Mouse (Mus musculus) erythroblast, embryonic 14.5 days (primary cell): Measurements from ENCODE around the gene Zfp644.

Experiments
- GATA1 ChIP-seq: IDR thresholded peaks from 2 replicates; pipeline ENCODE4 v1.6.1; 2012; ENCODE audit warnings: low read length, inconsistent platforms, mixed read lengths
- TAL1 ChIP-seq: IDR thresholded peaks from 3 replicates; pipeline ENCODE4 v1.6.1; 2012; ENCODE audit warnings: low read length, inconsistent platforms, mixed read lengths

DNA sequence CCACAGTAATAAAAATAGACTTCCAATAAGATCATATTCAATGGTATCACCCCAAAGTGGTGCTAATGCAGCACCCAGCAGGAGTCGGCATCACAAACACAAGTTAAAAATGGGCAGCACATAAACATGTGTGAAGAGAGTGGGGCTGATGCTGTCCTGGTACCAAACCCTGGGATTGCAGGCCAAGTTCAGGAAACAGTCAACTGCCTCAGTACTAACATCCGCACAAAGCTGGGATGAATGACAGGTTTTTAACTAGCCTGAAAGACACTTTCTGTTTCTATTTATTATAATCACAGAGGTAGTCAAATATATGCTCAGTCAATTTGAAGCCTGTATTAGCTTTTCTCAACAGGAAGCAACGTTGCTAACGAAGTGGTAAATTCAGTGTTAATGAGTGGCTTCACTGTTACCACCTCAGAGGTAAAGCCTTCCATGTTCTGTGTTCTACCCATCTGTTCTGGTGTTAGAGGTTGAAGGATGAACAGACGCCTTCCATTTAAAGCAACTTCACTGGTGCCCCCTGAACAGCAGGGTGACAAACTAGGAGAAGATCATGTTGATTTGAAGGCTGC is 56.8 kb downstream of the Zfp644 start:
- TF ChIP-seq GATA1 (no peak), TAL1 (no peak)
